ENCODE assay signal across 9 mouse cellular contexts in the genomic region with DNA sequence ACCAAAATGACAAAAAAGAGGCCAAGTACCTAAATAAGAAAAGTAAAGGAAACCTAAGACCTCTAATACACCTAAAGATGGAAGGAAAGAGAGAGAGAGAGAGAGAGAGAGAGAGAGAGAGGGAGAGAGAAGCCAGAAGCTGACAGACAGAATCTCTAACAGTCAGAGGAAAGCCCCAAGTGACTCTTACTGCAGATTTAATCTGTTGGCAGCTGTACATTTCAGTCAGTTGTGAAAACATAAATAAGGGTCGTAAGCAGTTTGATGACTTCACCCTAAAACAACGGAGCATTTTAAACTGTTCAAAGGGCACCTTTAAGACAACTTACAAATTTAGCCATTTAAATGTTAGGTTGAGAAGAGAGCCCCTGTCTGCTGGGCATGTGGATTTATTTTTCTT. TPM values are rescaled to one million over a fixed set of nuclear protein-coding genes. Genes with fewer than 3 reads are reported as not detected.
DNase-seq lines count a peak whose midpoint lies in the region; ATAC-seq and TF ChIP-seq lines count a peak whose summit lies in the region.
"Had no signal": no experiment of that assay in that cellular context is flagged by ENCODE, and none has a peak within 500 bp of the region (broad histone marks: within the 10 kb centered on the region; RNA-seq: fewer than 3 reads in every experiment).

No protein-coding gene starts in this region.

- no peaks in the 10 kb centered on the region for H3K9me3 ChIP-seq in embryonic facial prominence, embryonic 13.5 days
- H3K9me3 ChIP-seq in intestine, embryonic 15.5 days: no peaks in the 10 kb centered on the region
- H3K9me3 ChIP-seq: megakaryocyte, embryonic 14.5 days had no signal

- DNase-seq in layer of hippocampus, adult 2 months (ENCODE audit: low spot score in 2 of 2): no peak
- DNase-seq in layer of hippocampus, adult 8-10 months (ENCODE audit: low spot score in 2 of 2): no peak
- DNase-seq in urinary bladder, postnatal 10 days (ENCODE audit: low spot score): no peak
- no peak for DNase-seq in left cerebral cortex, adult 18-20 months (ENCODE audit: low spot score in 2 of 2)
- no peak for DNase-seq in right cerebral cortex, postnatal 4 days

- H3K27me3 ChIP-seq in embryonic facial prominence, embryonic 13.5 days: no peaks in the 10 kb centered on the region
- H3K27me3 ChIP-seq in intestine, embryonic 15.5 days (replicated peaks): no peaks in the 10 kb centered on the region
- H3K27me3 ChIP-seq in myocyte (ENCODE audit: control insufficient read depth, insufficient read depth, insufficient read length): no peaks in the 10 kb centered on the region
- H3K27me3 ChIP-seq: megakaryocyte, embryonic 14.5 days had no signal

- no peak overlapping the region for H3ac ChIP-seq in myocyte (ENCODE audit: control insufficient read depth, insufficient read length)

- peaks cover 71% of the 10 kb centered on the region for H3K4me1 ChIP-seq in embryonic facial prominence, embryonic 13.5 days
- H3K4me1 ChIP-seq in intestine, embryonic 15.5 days (replicated peaks): peaks cover 47% of the 10 kb centered on the region

- no peak overlapping the region for H3K4me2 ChIP-seq in embryonic facial prominence, embryonic 13.5 days
- H3K4me2 ChIP-seq in intestine, embryonic 15.5 days (replicated peaks): no peak overlapping the region
- H3K4me2 ChIP-seq in myocyte (ENCODE audit: low read depth): peak overlapping the region; percentile 74

- peaks cover 20% of the 10 kb centered on the region for H3K79me2 ChIP-seq in myocyte (ENCODE audit: control insufficient read depth, insufficient read depth)

- WGBS in embryonic facial prominence, embryonic 13.5 days: 47% methylated on average over 2 of the region's 2 CpGs
- 49% methylated on average over 2 of the region's 2 CpGs for WGBS in intestine, embryonic 15.5 days

- no peak overlapping the region for H3K9ac ChIP-seq in embryonic facial prominence, embryonic 13.5 days
- no peak overlapping the region for H3K9ac ChIP-seq in intestine, embryonic 15.5 days

- H3K4me3 ChIP-seq in layer of hippocampus, adult 2 months: no peak overlapping the region
- H3K4me3 ChIP-seq in embryonic facial prominence, embryonic 13.5 days: no peak overlapping the region
- no peak overlapping the region for H3K4me3 ChIP-seq in intestine, embryonic 15.5 days (replicated peaks)
- no peak overlapping the region for H3K4me3 ChIP-seq in myocyte
- H3K4me3 ChIP-seq: megakaryocyte, embryonic 14.5 days had no signal

- no peak for TF ChIP-seq CTCF in layer of hippocampus, adult 2 months (conservative IDR thresholded peaks at IDR 0.05)

- no peak for TF ChIP-seq POLR2A in myocyte (IDR thresholded peaks at IDR 0.05; ENCODE audit: insufficient read length, low read depth)

- no peak for ATAC-seq in embryonic facial prominence, embryonic 13.5 days (ENCODE audit: insufficient number of reproducible peaks, insufficient read depth, low FRiP score, low TSS enrichment, low read depth)
- no peak for ATAC-seq in intestine, embryonic 15.5 days

- peak overlapping the region; percentile 80 for H3K27ac ChIP-seq in layer of hippocampus, adult 2 months
- peak overlapping the region; percentile 92 for H3K27ac ChIP-seq in embryonic facial prominence, embryonic 13.5 days
- peak overlapping the region; percentile 92 for H3K27ac ChIP-seq in intestine, embryonic 15.5 days

- H3K36me3 ChIP-seq in embryonic facial prominence, embryonic 13.5 days: peaks cover 2% of the 10 kb centered on the region
- H3K36me3 ChIP-seq in intestine, embryonic 15.5 days: no peaks in the 10 kb centered on the region
- H3K36me3 ChIP-seq in myocyte (ENCODE audit: control insufficient read depth, insufficient read depth): no peaks in the 10 kb centered on the region

TF ChIP-seq in myocyte, 11 proteins besides CTCF, POLR2A, EP300 and RAD21:
- no peak for TF ChIP-seq TCF12 (IDR thresholded peaks at IDR 0.05; ENCODE audit: insufficient read depth, poor library complexity, severe bottlenecking)
- TF ChIP-seq SRF (IDR thresholded peaks at IDR 0.05; ENCODE audit: control insufficient read depth, insufficient read length, low read depth): no peak
- TF ChIP-seq TCF3 (IDR thresholded peaks at IDR 0.05; ENCODE audit: insufficient read length, low read depth): no peak
- no peak for TF ChIP-seq MYOG (IDR thresholded peaks at IDR 0.05; ENCODE audit: control insufficient read depth in 1 of 3, insufficient read depth in 1 of 3, insufficient read length in 2 of 3, low read depth in 2 of 3)

RNA-seq across cellular contexts. Expression of gene Gna12, which starts 39.8 kb away (rescaled TPM):
- total RNA-seq in layer of hippocampus, adult 2 months (2021): 10 to 100 TPM; 78.3 to 80.5 TPM
- 100 to 1,000 TPM in 1 of 4 experiments, 10 to 100 TPM in 3; 84.5 to 102 (median 90.0) TPM for total RNA-seq in layer of hippocampus, adult 8-10 months (2022)
- 9.3 and 14.3 TPM in 2 replicates for polyA plus RNA-seq in embryonic facial prominence, embryonic 13.5 days (2015; fragmentation: Nextera tagmentation; extraction: Ambion mirVana)
- polyA plus RNA-seq in intestine, embryonic 15.5 days (2015; fragmentation: Nextera tagmentation; extraction: Ambion mirVana): 29.5 and 37.8 TPM in 2 replicates
- polyA plus RNA-seq in myocyte (2012; fragmentation: generic; extraction: Trizol): 48.8 TPM
- total RNA-seq in left cerebral cortex, adult 18-20 months (2021): 10 to 100 TPM; 61.3 to 71.0 TPM
